Mouse (Mus musculus) thymus, postnatal 0 days (tissue): ENCODE results near the gene Olfr218. TPM values are rescaled to one million over a fixed set of nuclear protein-coding genes. Genes with fewer than 3 reads are reported as not detected.
"Not testable (repeated sequence)": the region's sequence is repeated elsewhere in the genome, so short reads cannot be mapped to it uniquely, and the experiment has no call there.

ENCODE experiments used
- DNase-seq: peaks from one replicate; pipeline ENCODE4 v3.0.0-alpha.2; 2015; ENCODE audit warnings: low spot score
- polyA plus RNA-seq: library from polyadenylated mRNA; unstranded; fragments of >200 nt; fragmentation: Nextera tagmentation; extraction: Ambion mirVana; gene quantifications from 2 replicates; pipeline ENCODE4 v1.2.1, GENCODE M21; 2015

Gene Olfr218
- not detected in 2 replicates for polyA plus RNA-seq

- no peak for DNase-seq
Observed at GRCm38 (mm10) chr1:173197508-173197907, at the start of gene Olfr218. Gene Olfr218 (plus strand): TSS chr1:173197808.

- no peak for DNase-seq
Observed at GRCm38 (mm10) chr1:173174154-173174842, 23.3 kb upstream of the Olfr218 start.

DNA sequence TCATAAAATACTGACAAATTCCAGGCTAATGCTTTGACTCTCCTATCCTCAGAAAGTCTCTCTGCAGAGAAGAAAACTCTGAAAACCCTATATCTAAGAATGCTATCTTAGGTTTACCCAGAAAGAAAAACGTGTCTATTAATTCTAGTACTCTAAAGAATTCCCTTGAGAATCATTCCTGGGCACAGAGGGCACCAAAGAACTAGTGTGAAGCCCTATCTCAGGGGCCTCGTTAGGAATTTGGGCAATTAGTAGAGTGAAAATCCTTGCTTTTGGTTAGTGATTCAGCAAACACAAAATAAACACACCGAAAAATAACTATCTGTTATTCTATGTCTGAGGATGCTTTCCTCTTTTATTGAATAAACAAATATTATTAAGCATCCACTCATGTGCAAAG is 7.1 kb upstream of the Olfr218 start, which contains the start of gene Olfr1406:
TSS of gene Olfr1406 (minus strand) at position 101 of the 400 bp plus-strand sequence.
- no peak for DNase-seq

DNA sequence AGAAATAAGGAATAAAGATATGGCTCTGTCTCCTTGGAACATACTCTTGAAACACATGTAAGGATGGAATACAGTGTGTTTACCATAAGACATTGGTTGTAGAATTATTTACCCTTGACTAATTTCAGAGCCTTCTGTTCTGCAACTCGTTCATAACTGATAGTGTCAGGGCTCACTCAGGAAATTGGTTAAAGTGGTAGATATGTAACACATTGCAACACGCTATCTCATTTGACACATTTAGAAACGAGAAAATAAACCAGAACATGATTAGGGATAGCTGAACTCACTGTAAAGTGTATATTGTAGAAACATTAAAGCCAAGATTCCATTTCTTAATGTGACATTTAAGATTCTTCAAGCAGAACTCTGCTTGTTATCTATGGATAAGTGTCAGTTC is 5.5 kb upstream of the Olfr218 start:
- no peak for DNase-seq

GRCm38 (mm10) chr1:173196359-173196758 is 1.2 kb upstream of the Olfr218 start:
- DNase-seq: no peak

DNA sequence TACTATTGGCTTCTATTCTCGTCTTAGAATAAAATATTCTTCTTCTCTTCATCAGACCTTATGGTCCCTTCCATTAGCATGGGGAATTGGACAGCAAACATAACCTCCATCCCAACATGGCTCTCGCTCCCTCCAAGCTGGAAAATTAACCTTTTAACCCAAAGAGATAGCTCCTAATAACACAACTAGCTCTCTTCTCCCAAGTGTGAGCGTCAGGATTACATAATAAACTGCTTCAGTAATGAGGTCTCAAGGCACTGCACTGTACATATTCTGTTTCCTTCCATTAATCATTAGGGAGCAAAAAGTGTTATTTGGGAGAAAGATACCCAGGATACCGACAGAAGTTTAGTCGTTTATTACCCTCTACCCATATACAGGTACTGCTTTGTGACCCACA is 14.5 kb downstream of the Olfr218 start, which contains the start of gene Olfr1404:
TSS of gene Olfr1404 (plus strand) at position 301 of the 400 bp plus-strand sequence.
- no peak for DNase-seq

- DNase-seq: no peak
Observed at GRCm38 (mm10) chr1:173216481-173216880, 18.9 kb downstream of the Olfr218 start.

GRCm38 (mm10) chr1:173227081-173227480 is 29.5 kb downstream of the Olfr218 start, which contains the start of gene Fcer1a:
Gene Fcer1a (minus strand): TSS chr1:173227214.
- no peak for DNase-seq

- DNase-seq: not testable (repeated sequence)
Observed at GRCm38 (mm10) chr1:173237004-173237403, 39.4 kb downstream of the Olfr218 start.

- DNase-seq: no peak
Observed at GRCm38 (mm10) chr1:173249888-173250287, 52.3 kb downstream of the Olfr218 start.

Other genes starting within 250 kb of the Olfr218 start
- gene Olfr16, start 247.4 kb upstream of the Olfr218 start, polyA plus RNA-seq: not detected in 2 replicates
- not detected in 2 replicates for gene Olfr1408, start 60.4 kb upstream of the Olfr218 start, polyA plus RNA-seq
- gene Olfr1406, start 7.2 kb upstream of the Olfr218 start, polyA plus RNA-seq: not detected in 2 replicates
- not detected in 2 replicates for gene Olfr1404, start 14.6 kb downstream of the Olfr218 start, polyA plus RNA-seq
- 0.18 and 0.21 TPM in 2 replicates for gene Fcer1a, start 29.4 kb downstream of the Olfr218 start, polyA plus RNA-seq
- not detected in 2 replicates for gene Olfr418, start 68.2 kb downstream of the Olfr218 start, polyA plus RNA-seq
- 0.17 TPM in 1 of 2 replicates, not detected in the other for gene Mptx2, start 80.0 kb downstream of the Olfr218 start, polyA plus RNA-seq
- 1.4 and 2.0 TPM in 2 replicates for gene Ackr1, start 135.9 kb downstream of the Olfr218 start, polyA plus RNA-seq
- gene Aim2, start 153.1 kb downstream of the Olfr218 start, polyA plus RNA-seq: 8.5 and 12.0 TPM in 2 replicates
- gene Cadm3, start 169.9 kb downstream of the Olfr218 start, polyA plus RNA-seq: 0.26 and 0.42 TPM in 2 replicates